Mouse (Mus musculus) adrenal gland, postnatal 4 days (tissue): ENCODE data around the gene Ttc6. TPM values are rescaled to one million over a fixed set of nuclear protein-coding genes. Genes with fewer than 3 reads are reported as not detected.

Source experiments
- DNase-seq, 2 experiments: peaks; one replicate each; pipeline ENCODE4 v3.0.0; 2021 to 2022; ENCODE audit warnings: low spot score in 2 of 2, mixed read lengths in 2 of 2
- long read RNA-seq, 2 experiments: library from polyadenylated mRNA; stranded (forward); transcript quantifications; one replicate each; pipeline ENCODE4 v2.0.0; 2021
- total RNA-seq, 2 experiments: library from RNA; stranded (reverse); gene quantifications; 2 replicates each; pipeline ENCODE4 v1.2.3; 2021

Gene Ttc6
- total RNA-seq: not detected
- long read RNA-seq, experiment 1: 0 reads
- long read RNA-seq, experiment 2: 0 reads

- DNase-seq: no peak
Measured at GRCm38 (mm10) chr12:57563909-57564308, at the start of gene Ttc6. TSS of gene Ttc6 (plus strand) at chr12:57564113.

GRCm38 (mm10) chr12:57514552-57514951, 49.4 kb upstream of the Ttc6 start:
- DNase-seq: no peak

GRCm38 (mm10) chr12:57515702-57516377, 48.1 kb upstream of the Ttc6 start:
- DNase-seq: no peak

- DNase-seq: no peak
Measured at GRCm38 (mm10) chr12:57528335-57528734, 35.6 kb upstream of the Ttc6 start.

- DNase-seq: no peak
Measured at GRCm38 (mm10) chr12:57530474-57530873, 33.4 kb upstream of the Ttc6 start.

GRCm38 (mm10) chr12:57534517-57534878, 29.4 kb upstream of the Ttc6 start:
- DNase-seq: no peak

- no peak for DNase-seq
Measured at GRCm38 (mm10) chr12:57534879-57535611, 28.9 kb upstream of the Ttc6 start.

GRCm38 (mm10) chr12:57536056-57536908, 27.6 kb upstream of the Ttc6 start:
- no peak for DNase-seq

GRCm38 (mm10) chr12:57536909-57537670, 26.8 kb upstream of the Ttc6 start:
- no peak for DNase-seq

GRCm38 (mm10) chr12:57537791-57538587, 25.9 kb upstream of the Ttc6 start:
- no peak for DNase-seq

- DNase-seq: no peak
Measured at GRCm38 (mm10) chr12:57538588-57539550, 25.0 kb upstream of the Ttc6 start.

GRCm38 (mm10) chr12:57539551-57539985, 24.3 kb upstream of the Ttc6 start:
- no peak for DNase-seq

- DNase-seq: no peak
Measured at GRCm38 (mm10) chr12:57541118-57541517, 22.8 kb upstream of the Ttc6 start.

- DNase-seq: no peak
Measured at GRCm38 (mm10) chr12:57541931-57542745, 21.8 kb upstream of the Ttc6 start.

GRCm38 (mm10) chr12:57542746-57543626, 20.9 kb upstream of the Ttc6 start:
- DNase-seq: no peak

GRCm38 (mm10) chr12:57543627-57543991, 20.3 kb upstream of the Ttc6 start:
- no peak for DNase-seq
